Comparison of ENCODE assay signal across 8 mouse cellular contexts in the genomic region with DNA sequence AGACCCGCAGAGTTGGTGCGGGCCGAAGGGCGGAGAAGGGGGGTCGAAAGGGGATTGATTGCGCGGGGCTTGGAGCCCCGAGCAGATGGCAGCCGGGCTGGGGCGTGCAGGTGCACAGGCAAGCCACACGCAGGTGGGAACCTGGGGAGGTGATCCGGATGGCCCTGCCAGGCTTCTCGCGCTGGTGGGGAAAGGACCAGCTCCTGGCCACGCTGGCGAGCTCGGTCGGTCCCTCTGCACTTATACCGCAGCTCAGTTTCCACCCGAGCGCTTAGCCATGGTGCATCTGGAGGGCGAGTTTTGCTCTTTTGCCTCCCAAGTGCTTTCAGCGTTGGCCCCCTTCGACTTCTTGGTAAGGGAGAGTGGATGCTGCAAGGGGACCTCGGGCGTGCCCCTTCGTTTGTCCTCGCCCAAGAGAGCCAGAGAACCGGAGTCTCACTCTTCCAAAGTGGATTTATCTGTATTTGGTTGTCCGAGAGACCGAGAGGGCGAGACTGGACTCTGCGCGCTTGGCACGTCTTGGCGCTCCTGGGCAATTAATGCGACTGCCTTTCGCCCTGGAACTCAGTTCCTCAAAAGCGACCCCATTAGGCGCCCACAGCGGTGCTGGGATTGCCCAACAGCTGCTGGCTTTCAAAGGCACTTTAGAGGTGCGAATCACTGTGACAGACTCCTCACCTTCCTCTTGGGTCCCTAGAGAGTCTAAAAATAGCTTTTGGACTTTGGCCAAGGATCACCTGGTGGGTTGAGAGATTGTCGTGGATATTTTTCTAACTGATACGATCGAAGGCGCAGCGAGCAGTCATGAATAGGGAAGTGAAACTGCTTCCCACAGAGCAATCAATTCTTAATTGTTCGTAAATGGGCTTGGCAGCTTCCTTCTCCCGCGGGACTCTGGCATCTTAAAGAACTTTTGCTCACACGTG. TPM values are rescaled to one million over a fixed set of nuclear protein-coding genes. Genes with fewer than 3 reads are reported as not detected.
DNase-seq lines count a peak whose midpoint lies in the region; ATAC-seq and TF ChIP-seq lines count a peak whose summit lies in the region.

No protein-coding gene starts in this region.

- H3K27ac ChIP-seq in forebrain, embryonic 16.5 days (ENCODE audit: low read length), result no peak overlapping the region
- H3K27ac ChIP-seq in hindbrain, embryonic 15.5 days (replicated peaks), result peak overlapping the region; percentile 66
- peak overlapping the region; percentile 29; the same call in 1 of the 2 replicates for H3K27ac ChIP-seq in liver, embryonic 11.5 days (ENCODE audit: low read depth, low read length)

- H3K36me3 ChIP-seq in forebrain, embryonic 16.5 days (ENCODE audit: control insufficient read depth, insufficient read depth), result no peaks in the 10 kb centered on the region
- no peaks in the 10 kb centered on the region for H3K36me3 ChIP-seq in hindbrain, embryonic 15.5 days
- no peaks in the 10 kb centered on the region for H3K36me3 ChIP-seq in liver, embryonic 11.5 days (ENCODE audit: control insufficient read depth, insufficient read depth, low read length)
- H3K36me3 ChIP-seq in myocyte (ENCODE audit: control insufficient read depth, insufficient read depth), result no peaks in the 10 kb centered on the region

- no peak overlapping the region for H3ac ChIP-seq in myocyte (ENCODE audit: control insufficient read depth, insufficient read length)

- intact Hi-C loops in left cerebral cortex, postnatal 4 days (cut with DNase I), result no loop called here

- no peaks in the 10 kb centered on the region for H3K9me3 ChIP-seq in forebrain, embryonic 16.5 days (ENCODE audit: control insufficient read depth, low read length)
- H3K9me3 ChIP-seq in hindbrain, embryonic 15.5 days, result no peaks in the 10 kb centered on the region
- no peaks in the 10 kb centered on the region for H3K9me3 ChIP-seq in liver, embryonic 11.5 days (ENCODE audit: control insufficient read depth, low read length)

- peak; percentile 24 for DNase-seq in left cerebral cortex, postnatal 4 days
- DNase-seq in left cerebral cortex, adult 11 months (ENCODE audit: low spot score), result no peak
- DNase-seq in cerebellum, adult 11 months, result peak; percentile 32
- DNase-seq in liver, embryonic 11.5 days (ENCODE audit: low spot score), result peak; percentile 56
- DNase-seq in thymus, postnatal 0 days (ENCODE audit: low spot score), result peak; percentile 42

- no peak; the same call in 1 of the 2 replicates for ATAC-seq in forebrain, embryonic 16.5 days
- ATAC-seq in hindbrain, embryonic 15.5 days (ENCODE audit: low FRiP score, low read depth), result no peak
- ATAC-seq in liver, embryonic 11.5 days (replicated peaks; ENCODE audit: low FRiP score), result no peak

- H3K9ac ChIP-seq in forebrain, embryonic 16.5 days (replicated peaks; ENCODE audit: low read depth, low read length), result peak overlapping the region; percentile 65
- H3K9ac ChIP-seq in hindbrain, embryonic 15.5 days, result peak overlapping the region; percentile 52
- H3K9ac ChIP-seq in liver, embryonic 11.5 days (ENCODE audit: low read depth, low read length), result peak overlapping the region; percentile 69

- H3K27me3 ChIP-seq in forebrain, embryonic 16.5 days (replicated peaks; ENCODE audit: control insufficient read depth, insufficient read depth, low read length), result peaks cover 14% of the 10 kb centered on the region
- peaks cover 17% of the 10 kb centered on the region for H3K27me3 ChIP-seq in hindbrain, embryonic 15.5 days
- H3K27me3 ChIP-seq in liver, embryonic 11.5 days (replicated peaks; ENCODE audit: control insufficient read depth, insufficient read depth, low read length), result peaks cover 33% of the 10 kb centered on the region
- no peaks in the 10 kb centered on the region for H3K27me3 ChIP-seq in myocyte (ENCODE audit: control insufficient read depth, insufficient read depth, insufficient read length)

- under 1% methylated on average over 51 of the region's 51 CpGs for WGBS in forebrain, embryonic 16.5 days
- 1% methylated on average over 50 of the region's 51 CpGs for WGBS in hindbrain, embryonic 15.5 days
- WGBS in liver, embryonic 11.5 days, result under 1% methylated on average over 51 of the region's 51 CpGs

- peaks cover 21% of the 10 kb centered on the region for H3K4me1 ChIP-seq in forebrain, embryonic 16.5 days (replicated peaks; ENCODE audit: control insufficient read depth, insufficient read depth, low read length)
- H3K4me1 ChIP-seq in hindbrain, embryonic 15.5 days (replicated peaks), result peaks cover 20% of the 10 kb centered on the region
- H3K4me1 ChIP-seq in liver, embryonic 11.5 days (replicated peaks; ENCODE audit: control insufficient read depth, insufficient read depth, low read length), result 0 out of 2 replicates have a peak, but pooled peaks cover 4% of the 10 kb centered on the region

- no peak for TF ChIP-seq POLR2A in myocyte (IDR thresholded peaks at IDR 0.05; ENCODE audit: insufficient read length, low read depth)

- peak overlapping the region; percentile 100 for H3K4me2 ChIP-seq in forebrain, embryonic 16.5 days (ENCODE audit: low read length)
- peak overlapping the region; percentile 100 for H3K4me2 ChIP-seq in hindbrain, embryonic 15.5 days
- H3K4me2 ChIP-seq in liver, embryonic 11.5 days, result peak overlapping the region; percentile 100
- H3K4me2 ChIP-seq in myocyte (ENCODE audit: low read depth), result peak overlapping the region; percentile 92

- no peaks in the 10 kb centered on the region for H3K79me2 ChIP-seq in myocyte (ENCODE audit: control insufficient read depth, insufficient read depth)

- peak overlapping the region; percentile 66 for H3K4me3 ChIP-seq in forebrain, embryonic 16.5 days (replicated peaks; ENCODE audit: low read length)
- H3K4me3 ChIP-seq in hindbrain, embryonic 15.5 days, result peak overlapping the region; percentile 62
- H3K4me3 ChIP-seq in liver, embryonic 11.5 days (ENCODE audit: low read depth, low read length), result peak overlapping the region; percentile 68
- peak overlapping the region; percentile 29 for H3K4me3 ChIP-seq in myocyte

TF ChIP-seq in myocyte, 11 proteins besides CTCF, POLR2A, EP300 and RAD21:
- TF ChIP-seq USF1 (IDR thresholded peaks at IDR 0.05; ENCODE audit: low read depth) (no peak), E2F4 (IDR thresholded peaks at IDR 0.05; ENCODE audit: insufficient read depth) (no peak), REST (IDR thresholded peaks at IDR 0.05; ENCODE audit: insufficient read depth, insufficient read length) (no peak), MYOG (IDR thresholded peaks at IDR 0.05; ENCODE audit: control insufficient read depth in 1 of 3, insufficient read depth in 1 of 3, insufficient read length in 2 of 3, low read depth in 2 of 3) (no peak), TCF3 (IDR thresholded peaks at IDR 0.05; ENCODE audit: insufficient read length, low read depth) (no peak), MAX (IDR thresholded peaks at IDR 0.05; ENCODE audit: low read depth) (no peak), POLR2AphosphoS2 (IDR thresholded peaks at IDR 0.05; ENCODE audit: insufficient read length, low read depth) (no peak), CEBPB (IDR thresholded peaks at IDR 0.05; ENCODE audit: insufficient read depth, poor library complexity, severe bottlenecking) (no peak), TCF12 (IDR thresholded peaks at IDR 0.05; ENCODE audit: insufficient read depth, poor library complexity, severe bottlenecking) (no peak), MYOD1 (IDR thresholded peaks at IDR 0.05; ENCODE audit: control insufficient read depth in 1 of 3, insufficient read length in 2 of 3, low read depth in 2 of 3) (no peak), SRF (IDR thresholded peaks at IDR 0.05; ENCODE audit: control insufficient read depth, insufficient read length, low read depth) (no peak)

RNA-seq across cellular contexts. Expression of gene Rhpn2, which starts 0.8 kb away (rescaled TPM):
- 1 to 10 TPM; 1.6 to 2.0 TPM for total RNA-seq in left cerebral cortex, postnatal 4 days (2021)
- 1.4 and 1.6 TPM in 2 replicates for polyA plus RNA-seq in forebrain, embryonic 16.5 days (2015; fragmentation: Nextera tagmentation; extraction: Ambion mirVana)
- polyA plus RNA-seq in hindbrain, embryonic 15.5 days (2015; fragmentation: Nextera tagmentation; extraction: Ambion mirVana), result 2.8 and 3.7 TPM in 2 replicates
- polyA plus RNA-seq in liver, embryonic 11.5 days (2014; fragmentation: Nextera tagmentation; extraction: Ambion mirVana), result 6.1 and 6.8 TPM in 2 replicates
- polyA plus RNA-seq in myocyte (2012; fragmentation: generic; extraction: Trizol), result 0.66 TPM
- 0.89 and 1.2 TPM in 2 replicates for polyA plus RNA-seq in thymus, postnatal 0 days (2015; fragmentation: Nextera tagmentation; extraction: Ambion mirVana)

RNA-seq across cellular contexts. Expression of gene Gpatch1, which starts 16.6 kb away (rescaled TPM):
- 10 to 100 TPM; 26.7 to 31.7 TPM for total RNA-seq in left cerebral cortex, postnatal 4 days (2021)
- 23.7 and 24.4 TPM in 2 replicates for polyA plus RNA-seq in forebrain, embryonic 16.5 days (2015; fragmentation: Nextera tagmentation; extraction: Ambion mirVana)
- polyA plus RNA-seq in hindbrain, embryonic 15.5 days (2015; fragmentation: Nextera tagmentation; extraction: Ambion mirVana), result 17.9 and 20.0 TPM in 2 replicates
- polyA plus RNA-seq in liver, embryonic 11.5 days (2014; fragmentation: Nextera tagmentation; extraction: Ambion mirVana), result 15.3 and 16.1 TPM in 2 replicates
- polyA plus RNA-seq in myocyte (2012; fragmentation: generic; extraction: Trizol), result 4.8 TPM
- 15.6 and 16.8 TPM in 2 replicates for polyA plus RNA-seq in thymus, postnatal 0 days (2015; fragmentation: Nextera tagmentation; extraction: Ambion mirVana)
